Mouse (Mus musculus) midbrain, embryonic 11.5 days (tissue): ENCODE measurements at regions not wholly inside any gene's neighbourhood (a gene's known extent, or its start where the extent isn't known, plus 50 kb on each side); places are given as distances from the start of the nearest gene placed in this dataset.

Experiments
- ATAC-seq: fragments of 200-750 bp; cut with Nextera tagmentation; 2 replicates; pipeline ENCODE4 v1.8.0; 2017; ENCODE audit warnings: moderate TSS enrichment, moderate library complexity; ENCODE audit not compliant: low FRiP score
- DNase-seq: peaks from one replicate; pipeline ENCODE4 v3.0.0; 2015; ENCODE audit warnings: low spot score; ENCODE audit errors: missing footprints
- H3K27ac ChIP-seq: fragments of 300-500 bp; sonication (generic); 2 replicates; pipeline ENCODE4 v1.5.1; 2014; ENCODE audit warnings: low read depth, low read length
- H3K27me3 ChIP-seq: fragments of 300-500 bp; sonication (generic); 2 replicates; pipeline ENCODE4 v1.6.1; 2014; ENCODE audit warnings: mild to moderate bottlenecking, low read length, moderate library complexity, mixed read lengths; ENCODE audit not compliant: control insufficient read depth, insufficient read depth
- H3K36me3 ChIP-seq: fragments of 300-500 bp; sonication (generic); 2 replicates; pipeline ENCODE4 v1.6.1; 2014; ENCODE audit warnings: mild to moderate bottlenecking, low read length, moderate library complexity, mixed read lengths; ENCODE audit not compliant: control insufficient read depth, insufficient read depth
- H3K4me1 ChIP-seq: fragments of 300-500 bp; sonication (generic); 2 replicates; pipeline ENCODE4 v1.6.1; 2014; ENCODE audit warnings: low read length; ENCODE audit not compliant: control insufficient read depth, insufficient read depth
- H3K4me2 ChIP-seq: fragments of 300-500 bp; sonication (generic); 2 replicates; pipeline ENCODE4 v1.6.1; 2014; ENCODE audit warnings: mild to moderate bottlenecking, moderate library complexity
- H3K4me3 ChIP-seq: fragments of 300-500 bp; sonication (generic); 2 replicates; pipeline ENCODE4 v1.5.1; 2014; ENCODE audit warnings: low read depth, low read length
- H3K9ac ChIP-seq: fragments of 300-500 bp; sonication (generic); 2 replicates; pipeline ENCODE4 v1.6.1; 2014; ENCODE audit warnings: low read length
- H3K9me3 ChIP-seq: fragments of 300-500 bp; sonication (generic); 2 replicates; pipeline ENCODE4 v1.6.1; 2016; ENCODE audit warnings: low read length; ENCODE audit not compliant: control insufficient read depth
- WGBS: fragments of 180-500 bp; shearing (Covaris S2); extraction: QIAGEN DNeasy Blood & Tissue Kit; methylation state at CpG from one replicate; pipeline ENCODE4 v1.1.7; 2014; 5-methylcytosine and 5-hydroxymethylcytosine counted together

GRCm38 (mm10) chr14:55301996-55302395, 80.2 kb downstream of the Dhrs2 start:
- no peak for DNase-seq
- H3K27me3 ChIP-seq: no peaks in the 10 kb centered on the region
- H3K9me3 ChIP-seq: no peaks in the 10 kb centered on the region
- 34% methylated on average over 2 of the region's 2 CpGs for WGBS
- no peak overlapping the region for H3K4me3 ChIP-seq
- no peaks in the 10 kb centered on the region for H3K36me3 ChIP-seq
- no peak overlapping the region for H3K27ac ChIP-seq
- no peaks in the 10 kb centered on the region for H3K4me1 ChIP-seq
- no peak overlapping the region for H3K4me2 ChIP-seq
- ATAC-seq: no peak
- H3K9ac ChIP-seq: no peak overlapping the region

- no peaks in the 10 kb centered on the region for H3K9me3 ChIP-seq
- ATAC-seq: no peak
- no peak overlapping the region for H3K9ac ChIP-seq
- WGBS: 78% methylated on average over 6 of the region's 6 CpGs
- no peak overlapping the region for H3K4me3 ChIP-seq
- DNase-seq: no peak
- H3K36me3 ChIP-seq: no peaks in the 10 kb centered on the region
- no peak overlapping the region for H3K4me2 ChIP-seq
- no peak overlapping the region for H3K27ac ChIP-seq
- H3K27me3 ChIP-seq: no peaks in the 10 kb centered on the region
- H3K4me1 ChIP-seq: no peaks in the 10 kb centered on the region
Observed at GRCm38 (mm10) chr14:55313615-55314014, 91.8 kb downstream of the Dhrs2 start.

- H3K9me3 ChIP-seq: no peaks in the 10 kb centered on the region
- no peak overlapping the region for H3K4me3 ChIP-seq
- ATAC-seq: no peak
- no peak overlapping the region for H3K9ac ChIP-seq
- H3K27me3 ChIP-seq: no peaks in the 10 kb centered on the region
- H3K4me1 ChIP-seq: no peaks in the 10 kb centered on the region
- DNase-seq: no peak
- H3K4me2 ChIP-seq: no peak overlapping the region
- no peaks in the 10 kb centered on the region for H3K36me3 ChIP-seq
- H3K27ac ChIP-seq: no peak overlapping the region
Observed at GRCm38 (mm10) chr14:55323897-55324296, 102.1 kb downstream of the Dhrs2 start.

GRCm38 (mm10) chr14:55324335-55324734, 102.5 kb downstream of the Dhrs2 start:
- Histone ChIP-seq H3K36me3 (no peaks in the 10 kb centered on the region), H3K4me1 (no peaks in the 10 kb centered on the region), H3K9ac (no peak overlapping the region), H3K4me3 (no peak overlapping the region), H3K27me3 (no peaks in the 10 kb centered on the region), H3K9me3 (no peaks in the 10 kb centered on the region), H3K4me2 (no peak overlapping the region), H3K27ac (no peak overlapping the region)
- DNase-seq (no peak), ATAC-seq (no peak)
- 71% methylated on average over 3 of the region's 3 CpGs for WGBS

GRCm38 (mm10) chr14:55333812-55334211, 112.0 kb downstream of the Dhrs2 start:
- 68% methylated on average over 3 of the region's 3 CpGs for WGBS
- DNase-seq (no peak), ATAC-seq (no peak)
- H3K27ac ChIP-seq: no peak overlapping the region
- no peaks in the 10 kb centered on the region for H3K9me3 ChIP-seq
- no peak overlapping the region for H3K9ac ChIP-seq
- H3K36me3 ChIP-seq: no peaks in the 10 kb centered on the region
- no peaks in the 10 kb centered on the region; the same call in 1 of the 2 replicates for H3K4me1 ChIP-seq
- H3K4me3 ChIP-seq: no peak overlapping the region
- no peak overlapping the region for H3K4me2 ChIP-seq
- no peaks in the 10 kb centered on the region for H3K27me3 ChIP-seq

GRCm38 (mm10) chr14:55334305-55334704, 112.5 kb downstream of the Dhrs2 start:
- Histone ChIP-seq H3K36me3 (no peaks in the 10 kb centered on the region), H3K4me3 (no peak overlapping the region), H3K27me3 (no peaks in the 10 kb centered on the region), H3K4me2 (no peak overlapping the region), H3K9me3 (no peaks in the 10 kb centered on the region), H3K4me1 (no peaks in the 10 kb centered on the region; the same call in 1 of the 2 replicates), H3K9ac (no peak overlapping the region), H3K27ac (no peak overlapping the region)
- 84% methylated on average over 7 of the region's 7 CpGs for WGBS
- ATAC-seq: no peak
- DNase-seq: no peak

GRCm38 (mm10) chr14:55335586-55335985, 113.8 kb downstream of the Dhrs2 start:
- no peak overlapping the region for H3K9ac ChIP-seq
- DNase-seq: no peak
- H3K9me3 ChIP-seq: no peaks in the 10 kb centered on the region
- H3K4me1 ChIP-seq: no peaks in the 10 kb centered on the region; the same call in 1 of the 2 replicates
- no peak overlapping the region for H3K27ac ChIP-seq
- 90% methylated on average over 1 of the region's 1 CpGs for WGBS
- H3K4me3 ChIP-seq: no peak overlapping the region
- H3K27me3 ChIP-seq: no peaks in the 10 kb centered on the region
- H3K36me3 ChIP-seq: no peaks in the 10 kb centered on the region
- no peak for ATAC-seq
- no peak overlapping the region for H3K4me2 ChIP-seq

- peak; percentile 89 for DNase-seq
Observed at GRCm38 (mm10) chr14:55336451-55337195, 114.8 kb downstream of the Dhrs2 start.

GRCm38 (mm10) chr14:55338010-55338409, 116.2 kb downstream of the Dhrs2 start:
- Histone ChIP-seq H3K27me3 (no peaks in the 10 kb centered on the region), H3K4me2 (no peak overlapping the region), H3K4me1 (no peaks in the 10 kb centered on the region; the same call in 1 of the 2 replicates), H3K9ac (no peak overlapping the region), H3K4me3 (no peak overlapping the region), H3K36me3 (no peaks in the 10 kb centered on the region), H3K27ac (no peak overlapping the region), H3K9me3 (no peaks in the 10 kb centered on the region)
- ATAC-seq: no peak
- WGBS: 86% methylated on average over 9 of the region's 9 CpGs
- DNase-seq: no peak

More at GRCm38 (mm10) chr14:55336451-55337195, 114.8 kb downstream of the Dhrs2 start:
- Histone ChIP-seq H3K9me3 (no peaks in the 10 kb centered on the region), H3K27me3 (no peaks in the 10 kb centered on the region), H3K9ac (no peak overlapping the region), H3K4me2 (no peak overlapping the region), H3K4me1 (no peaks in the 10 kb centered on the region; the same call in 1 of the 2 replicates), H3K36me3 (no peaks in the 10 kb centered on the region), H3K27ac (no peak overlapping the region), H3K4me3 (no peak overlapping the region)
- no peak for ATAC-seq
- 38% methylated on average over 5 of the region's 5 CpGs for WGBS
